Mouse (Mus musculus) left cerebral cortex, adult 8-10 months (tissue): ENCODE measurements around the gene Fbxw21. TPM values are rescaled to one million over a fixed set of nuclear protein-coding genes. Genes with fewer than 3 reads are reported as not detected.
"Not testable (repeated sequence)": the region's sequence is repeated elsewhere in the genome, so short reads cannot be mapped to it uniquely, and the experiment has no call there.

Experiments used
- DNase-seq, 2 experiments: peaks; one replicate each; pipeline ENCODE4 v3.0.0; 2022; ENCODE audit warnings: low spot score in 2 of 2
- total RNA-seq, 4 experiments: library from RNA; stranded (reverse); gene quantifications; 2 replicates each; pipeline ENCODE4 v1.2.4; 2022

The Fbxw21 gene
- not detected for total RNA-seq

- DNase-seq = no peak
Observed at GRCm38 (mm10) chr9:109161941-109162340, at the start of gene Fbxw21. Gene Fbxw21, minus strand, starts transcription at chr9:109162041.

GRCm38 (mm10) chr9:109201347-109201746 lies 39.5 kb upstream of the Fbxw21 start:
- not testable (repeated sequence) for DNase-seq

- no peak for DNase-seq
Observed at GRCm38 (mm10) chr9:109200349-109200748, 38.5 kb upstream of the Fbxw21 start.

- no peak for DNase-seq
Observed at GRCm38 (mm10) chr9:109199353-109199752, 37.5 kb upstream of the Fbxw21 start.

- not testable (repeated sequence) for DNase-seq
Observed at GRCm38 (mm10) chr9:109195875-109196274, 34.0 kb upstream of the Fbxw21 start, which contains the start of gene Fbxw13. Gene Fbxw13, minus strand, starts transcription at chr9:109195975.

GRCm38 (mm10) chr9:109177208-109177607 lies 15.4 kb upstream of the Fbxw21 start:
- no peak for DNase-seq

GRCm38 (mm10) chr9:109176301-109176700 lies 14.5 kb upstream of the Fbxw21 start:
- no peak for DNase-seq

- no peak for DNase-seq
Observed at GRCm38 (mm10) chr9:109167316-109167715, 5.5 kb upstream of the Fbxw21 start.

GRCm38 (mm10) chr9:109140414-109140813 lies 21.4 kb downstream of the Fbxw21 start:
- DNase-seq = not testable (repeated sequence)

GRCm38 (mm10) chr9:109130076-109130475 lies 31.8 kb downstream of the Fbxw21 start:
- no peak for DNase-seq

GRCm38 (mm10) chr9:109128211-109128610 lies 33.6 kb downstream of the Fbxw21 start:
- no peak for DNase-seq

GRCm38 (mm10) chr9:109127076-109127475 lies 34.8 kb downstream of the Fbxw21 start:
- DNase-seq = no peak

- DNase-seq = no peak
Observed at GRCm38 (mm10) chr9:109125481-109125880, 36.4 kb downstream of the Fbxw21 start.

- no peak for DNase-seq
Observed at GRCm38 (mm10) chr9:109125043-109125442, 36.8 kb downstream of the Fbxw21 start.

- DNase-seq = no peak
Observed at GRCm38 (mm10) chr9:109124164-109124563, 37.7 kb downstream of the Fbxw21 start.

- no peak for DNase-seq
Observed at GRCm38 (mm10) chr9:109123266-109123665, 38.6 kb downstream of the Fbxw21 start.

- DNase-seq = no peak
Observed at GRCm38 (mm10) chr9:109122553-109123085, 39.2 kb downstream of the Fbxw21 start.

- DNase-seq = no peak
Observed at GRCm38 (mm10) chr9:109120956-109121355, 40.9 kb downstream of the Fbxw21 start.

- no peak for DNase-seq
Observed at GRCm38 (mm10) chr9:109119571-109119970, 42.3 kb downstream of the Fbxw21 start.

GRCm38 (mm10) chr9:109118106-109118505 lies 43.7 kb downstream of the Fbxw21 start:
- DNase-seq = no peak

- DNase-seq = no peak
Observed at GRCm38 (mm10) chr9:109116205-109116604, 45.6 kb downstream of the Fbxw21 start.

- DNase-seq = no peak
Observed at GRCm38 (mm10) chr9:109114871-109115270, 47.0 kb downstream of the Fbxw21 start.

GRCm38 (mm10) chr9:109114276-109114675 lies 47.6 kb downstream of the Fbxw21 start:
- no peak for DNase-seq

- DNase-seq = no peak
Observed at GRCm38 (mm10) chr9:109113331-109113730, 48.5 kb downstream of the Fbxw21 start.
